Mouse (Mus musculus): Measurements from ENCODE around the gene Hcn2. TPM values are rescaled to one million over a fixed set of nuclear protein-coding genes. Genes with fewer than 3 reads are reported as not detected.
"Not testable (repeated sequence)": the region's sequence is repeated elsewhere in the genome, so short reads cannot be mapped to it uniquely, and the experiment has no call there.

Gene Hcn2
- total RNA-seq, 2 experiments from 2014 or later, result 129 to 142 TPM

DNA sequence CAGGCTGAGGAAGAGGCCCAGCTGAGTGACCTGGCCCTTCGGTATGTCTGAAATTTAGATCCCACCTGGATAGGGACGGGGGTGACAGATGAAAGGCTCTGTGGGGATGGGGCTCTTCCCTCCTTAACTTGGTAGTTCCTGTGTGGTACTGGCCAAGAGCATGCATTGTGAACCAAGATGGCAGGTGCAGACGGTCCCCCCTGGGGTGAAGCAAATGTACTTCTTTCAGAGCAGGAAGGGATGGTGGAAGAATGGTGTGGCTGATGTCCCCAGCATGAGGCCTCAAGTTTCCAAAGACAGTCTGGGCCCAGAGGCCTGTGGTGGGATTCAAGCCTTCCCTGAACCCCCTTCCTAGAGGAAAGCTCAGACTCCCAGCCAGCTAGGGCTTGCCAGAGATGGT, 39.4 kb downstream of the Hcn2 start:
- DNase-seq (ENCODE audit: extremely low spot score in 1 of 2, low spot score in 2 of 2), result no peak
- Histone ChIP-seq H3K27ac (no peak overlapping the region), H3K4me3 (no peak overlapping the region)
- no peak for TF ChIP-seq CTCF (IDR thresholded peaks at IDR 0.05)
- intact Hi-C loops (cut with DNase I), result no loop called here

DNA sequence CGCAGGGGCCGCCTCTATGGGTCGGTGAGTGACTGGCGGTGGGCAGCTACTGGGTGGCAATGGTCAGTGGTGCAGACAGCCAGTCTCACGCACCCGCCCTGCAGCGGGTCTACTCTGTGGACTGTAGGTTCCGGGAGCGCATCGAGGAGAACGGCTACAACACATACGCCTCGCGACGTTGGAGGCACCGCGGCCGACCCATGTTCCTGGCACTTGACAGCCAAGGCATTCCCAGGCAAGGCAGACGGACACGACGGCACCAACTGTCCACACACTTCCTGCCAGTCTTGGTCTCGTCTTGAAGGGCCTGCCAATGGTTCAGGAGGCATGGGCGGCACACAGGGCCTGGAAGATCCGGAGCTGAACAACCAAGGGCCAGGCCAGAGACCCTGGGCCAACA, 40.2 kb downstream of the Hcn2 start:
- no peak for TF ChIP-seq CTCF (IDR thresholded peaks at IDR 0.05)
- DNase-seq (ENCODE audit: extremely low spot score in 1 of 2, low spot score in 2 of 2), result no peak
- no peak overlapping the region for H3K27ac ChIP-seq
- intact Hi-C loops (cut with DNase I), result no loop called here
- H3K4me3 ChIP-seq, result no peak overlapping the region

DNA sequence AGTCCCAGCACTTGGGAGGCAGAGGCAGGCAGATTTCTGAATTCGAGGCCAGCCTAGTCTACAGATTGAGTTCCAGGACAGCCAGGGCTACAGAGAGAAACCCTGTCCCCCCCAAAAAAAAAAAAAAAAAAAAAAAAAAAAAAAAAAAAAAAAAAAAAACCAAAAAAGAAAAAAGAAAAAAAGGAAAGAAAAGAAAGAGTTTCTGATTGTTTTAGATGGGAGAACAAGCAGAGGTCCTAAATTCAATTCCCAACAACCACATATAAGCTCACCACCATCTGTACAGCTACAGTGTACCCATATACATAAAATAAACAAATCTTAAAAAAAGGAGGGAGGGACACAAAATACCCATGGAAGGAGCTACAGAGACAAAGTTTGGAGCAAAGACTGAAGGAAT, 43.2 kb downstream of the Hcn2 start:
- H3K4me3 ChIP-seq; H3K27ac ChIP-seq; intact Hi-C loops (cut with DNase I); DNase-seq (ENCODE audit: extremely low spot score in 1 of 2, low spot score in 2 of 2): not testable (repeated sequence)

DNA sequence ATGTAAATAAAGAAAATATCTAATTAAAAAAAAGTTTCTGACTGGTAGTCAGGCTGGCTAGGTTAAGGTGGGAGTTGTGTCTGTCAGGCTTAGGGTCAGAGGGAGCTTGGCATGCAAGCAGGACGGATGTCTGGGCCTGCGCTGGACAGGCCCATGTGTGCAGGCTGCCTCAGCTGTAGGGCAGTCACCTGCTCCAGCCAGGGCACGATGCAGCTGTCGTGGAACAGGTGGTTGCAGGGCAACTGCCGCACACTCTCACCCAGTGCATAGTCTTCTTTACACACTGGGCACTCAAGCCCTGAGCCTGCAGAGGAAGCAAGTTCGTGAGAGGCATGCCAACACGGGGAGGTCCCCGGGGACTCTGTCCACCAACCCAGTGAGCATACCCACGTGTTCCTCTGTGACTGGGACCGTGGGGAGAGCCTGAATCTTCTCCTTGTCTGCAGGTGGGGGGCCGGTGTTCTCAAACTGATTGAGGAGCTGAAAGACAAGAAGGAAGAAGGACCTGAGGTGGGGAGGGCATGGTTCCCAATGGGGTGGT, 44.2 kb downstream of the Hcn2 start:
- Histone ChIP-seq H3K27ac (no peak overlapping the region), H3K4me3 (no peak overlapping the region)
- intact Hi-C loops (cut with DNase I), result no loop called here
- DNase-seq (ENCODE audit: extremely low spot score in 1 of 2, low spot score in 2 of 2), result no peak
- TF ChIP-seq CTCF (IDR thresholded peaks at IDR 0.05), result no peak

DNA sequence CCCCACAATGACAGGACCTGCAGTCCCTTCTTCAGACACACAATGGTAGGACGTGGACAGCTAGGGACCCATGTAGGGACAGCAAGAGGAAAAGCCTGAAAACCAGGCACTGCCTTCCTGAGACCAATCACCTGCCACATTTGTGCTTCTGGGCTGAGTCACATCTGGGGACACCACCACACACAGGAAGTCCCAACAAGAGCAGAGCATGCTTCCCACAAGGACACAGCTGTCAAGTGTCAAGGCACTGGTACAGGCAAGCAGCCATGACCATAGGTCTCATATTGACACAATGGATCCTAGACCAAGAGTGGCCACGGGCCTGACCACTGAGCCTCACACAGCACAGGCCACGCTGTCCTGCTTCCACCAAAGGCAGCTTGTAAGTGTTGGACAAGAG, 46.4 kb downstream of the Hcn2 start:
- no peak for DNase-seq (ENCODE audit: extremely low spot score in 1 of 2, low spot score in 2 of 2)
- intact Hi-C loops (cut with DNase I), result no loop called here
- no peak overlapping the region for H3K4me3 ChIP-seq
- H3K27ac ChIP-seq, result no peak overlapping the region
- TF ChIP-seq CTCF (IDR thresholded peaks at IDR 0.05), result no peak

DNA sequence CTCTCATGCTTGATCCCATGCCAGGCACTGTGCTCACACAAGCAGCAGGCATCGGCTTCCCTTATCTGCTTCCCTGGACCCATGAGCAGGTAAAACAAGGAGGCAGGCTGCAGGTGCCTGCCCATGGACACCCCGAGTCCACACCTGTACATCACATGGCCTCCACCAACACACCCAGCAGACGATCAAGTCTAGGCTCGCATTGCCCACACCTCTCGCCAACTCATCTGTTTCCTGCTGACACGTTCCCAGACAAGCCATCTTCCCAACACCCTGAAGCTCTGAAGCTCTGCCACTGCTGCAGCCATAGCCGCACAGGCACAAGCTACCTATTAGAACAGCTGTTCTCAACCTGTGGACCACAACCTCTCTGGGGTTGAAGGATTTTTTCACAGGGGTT, 47.8 kb downstream of the Hcn2 start:
- Histone ChIP-seq H3K4me3 (peak overlapping the region; percentile 16; the same call in 1 of the 2 replicates), H3K27ac (no peak overlapping the region)
- no peak for TF ChIP-seq CTCF (IDR thresholded peaks at IDR 0.05)
- intact Hi-C loops (cut with DNase I), result no loop called here
- DNase-seq (ENCODE audit: extremely low spot score in 1 of 2, low spot score in 2 of 2), result no peak

DNA sequence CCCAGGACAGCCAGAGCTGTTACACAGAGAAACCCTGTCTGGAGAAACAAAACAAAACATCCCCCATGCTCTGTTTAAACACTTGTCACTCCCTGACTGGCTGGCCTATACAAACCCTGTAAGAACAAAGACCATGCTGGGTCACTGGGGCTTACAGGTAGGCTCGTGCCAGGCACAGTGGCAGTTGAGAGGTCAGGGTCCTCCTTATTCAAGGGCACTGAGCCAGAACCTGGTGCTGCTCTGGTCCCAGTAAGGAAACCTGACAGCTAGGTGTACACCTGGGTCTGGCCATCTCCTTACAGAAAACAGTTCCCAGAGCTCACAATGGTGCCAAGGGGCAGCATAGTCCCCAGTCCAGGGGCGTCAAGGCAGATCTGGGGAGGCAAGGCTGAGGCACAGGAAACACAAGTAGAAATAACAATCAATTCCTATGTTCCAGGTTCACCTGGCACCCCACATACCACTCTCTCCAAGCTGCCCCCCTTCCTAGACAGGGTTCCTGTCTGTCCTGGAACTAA, 48.9 kb downstream of the Hcn2 start:
- intact Hi-C loops (cut with DNase I), result no loop called here

DNA sequence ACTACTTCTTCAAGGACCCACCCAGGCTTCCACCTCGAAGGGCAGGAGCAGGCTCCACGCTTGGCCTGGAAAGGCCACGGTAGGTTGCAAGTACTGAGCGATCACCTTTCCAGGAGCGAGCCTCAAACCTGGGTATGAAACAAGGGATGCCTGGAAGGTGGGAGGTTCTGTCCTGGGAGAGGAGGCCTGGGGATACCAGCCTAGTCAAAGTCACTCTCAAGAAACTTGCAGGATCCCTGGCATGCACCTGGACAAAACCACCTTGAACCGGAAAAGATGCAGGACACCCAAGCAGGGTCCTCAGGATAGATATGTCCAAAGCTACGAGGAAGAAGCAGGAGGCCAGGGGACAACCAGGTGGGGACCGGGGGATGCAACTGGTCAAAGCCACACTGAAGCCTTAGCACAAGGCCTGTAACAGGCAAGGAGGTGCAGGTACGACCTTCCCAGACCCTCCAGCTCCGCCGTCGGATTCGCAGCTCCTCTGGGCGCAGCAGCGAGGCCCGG, 49.6 kb downstream of the Hcn2 start:
- Histone ChIP-seq H3K27ac (peak overlapping the region; percentile 95), H3K4me3 (peak overlapping the region; percentile 96)
- no peak for DNase-seq (ENCODE audit: extremely low spot score in 1 of 2, low spot score in 2 of 2)
- no peak for TF ChIP-seq CTCF (IDR thresholded peaks at IDR 0.05)
- intact Hi-C loops (cut with DNase I), result loop anchor here (2.0 kb wide), 1 partner anchor 61 kb away; the partner anchor contains the start of gene Bsg

More for the DNA sequence above, 48.9 kb downstream of the Hcn2 start:
- TF ChIP-seq CTCF (IDR thresholded peaks at IDR 0.05), result no peak
- DNase-seq (ENCODE audit: extremely low spot score in 1 of 2, low spot score in 2 of 2), result no peak
- Histone ChIP-seq H3K27ac (no peak overlapping the region), H3K4me3 (peak overlapping the region; percentile 96)

DNA sequence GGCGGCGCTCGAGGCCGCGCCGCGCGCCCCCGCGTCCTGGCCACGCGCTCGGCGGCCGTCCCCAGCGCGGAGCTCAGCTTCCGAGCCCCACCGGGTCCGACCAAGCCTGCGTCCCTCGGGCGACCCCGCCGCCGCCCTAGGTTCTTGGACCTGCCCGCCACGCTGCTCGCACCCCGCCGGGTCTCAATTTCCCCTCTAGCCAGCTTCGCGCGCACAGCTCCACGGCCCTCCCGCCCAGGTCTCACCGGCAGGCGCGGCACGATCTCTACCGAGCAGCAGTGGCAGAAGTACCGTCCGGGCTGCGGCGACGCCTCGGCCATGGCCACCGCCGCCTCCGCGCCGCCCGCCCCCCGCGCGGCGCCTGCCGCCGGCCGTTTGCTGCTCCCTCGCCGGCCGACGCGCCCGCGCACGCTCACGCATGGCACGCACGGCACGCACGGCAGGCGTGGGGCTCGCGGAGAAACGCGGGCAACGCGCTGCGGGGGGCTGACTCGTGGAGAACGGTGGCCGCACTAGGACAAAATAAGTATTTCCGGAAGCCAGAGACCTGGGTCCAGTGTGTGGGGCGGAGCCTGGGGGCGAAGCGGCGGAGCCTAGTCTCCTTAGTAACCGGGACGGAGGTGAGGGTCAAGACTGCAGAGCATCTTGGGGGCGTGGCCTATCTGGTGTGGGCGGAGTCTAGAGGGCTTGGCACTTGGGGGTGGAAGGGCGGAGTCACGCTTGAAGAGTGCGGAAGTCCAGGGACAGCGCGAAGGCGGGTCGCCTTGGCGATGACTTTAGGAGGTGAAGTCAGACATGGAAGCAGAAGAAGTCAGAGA, 50.3 kb downstream of the Hcn2 start, which contains the start of gene Rnf126:
Gene Rnf126, minus strand, starts transcription at position 445 of the 818 bp plus-strand sequence.
- H3K4me3 ChIP-seq, result peak within 1 kb of the TSS; percentile 96
- H3K27ac ChIP-seq, result peak within 1 kb of the TSS; percentile 97
- intact Hi-C loops (cut with DNase I), result loop anchor here (1.0 to 2.0 kb wide), 2 partner anchors 14 to 62 kb away; partner anchors contain the start of gene Bsg
- DNase-seq (ENCODE audit: extremely low spot score in 1 of 2, low spot score in 2 of 2), result peak; percentile 98 to 100
- no peak for TF ChIP-seq CTCF (IDR thresholded peaks at IDR 0.05)

DNA sequence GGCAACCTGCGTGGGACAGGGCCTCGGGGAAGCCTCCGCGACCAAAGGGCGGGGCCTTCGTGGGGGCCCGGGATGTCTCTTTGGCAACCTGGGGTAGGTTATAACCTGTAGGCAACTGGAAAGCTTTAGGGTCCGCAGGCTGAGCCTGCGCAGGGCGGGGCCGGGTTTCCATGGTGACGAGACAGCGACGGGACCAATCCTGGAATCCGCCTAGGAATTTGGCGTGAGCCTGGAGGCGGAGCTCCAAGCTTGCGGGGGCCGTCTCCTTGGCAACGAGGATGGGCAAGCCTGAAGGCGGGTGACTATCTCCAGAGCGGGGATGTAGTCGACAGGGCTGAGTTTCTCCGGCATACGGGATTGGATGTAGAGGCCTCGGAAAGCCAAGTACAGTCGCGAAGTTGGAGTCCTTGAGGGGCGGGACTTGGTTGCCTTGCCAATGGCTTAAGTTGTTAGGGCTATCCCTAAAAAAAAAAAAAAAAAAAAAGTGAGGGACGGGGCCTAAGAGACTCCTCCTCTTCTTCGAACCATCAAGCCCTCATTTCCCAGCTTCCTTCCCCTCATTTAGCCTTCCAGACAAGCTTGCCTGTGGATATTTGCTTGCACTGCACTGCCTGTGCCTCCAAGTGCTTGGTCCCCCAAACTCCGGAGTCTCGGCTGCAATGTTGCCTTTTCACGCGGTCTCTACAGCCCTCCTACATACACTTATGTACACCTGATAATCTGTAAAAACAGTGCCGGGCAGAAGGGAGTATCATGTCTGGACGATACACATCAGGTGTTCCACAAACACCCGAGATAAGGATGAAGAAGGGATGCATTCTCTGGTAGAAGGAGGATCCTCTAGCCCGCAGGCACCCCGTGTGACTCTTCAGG, 51.2 kb downstream of the Hcn2 start:
- Histone ChIP-seq H3K4me3 (peak overlapping the region; percentile 96), H3K27ac (peak overlapping the region; percentile 97)
- TF ChIP-seq CTCF (IDR thresholded peaks at IDR 0.05), result no peak
- DNase-seq (ENCODE audit: extremely low spot score in 1 of 2, low spot score in 2 of 2), result peak; percentile 94 to 95
- intact Hi-C loops (cut with DNase I), result loop anchor here (1.0 to 2.0 kb wide), 3 partner anchors 13 to 63 kb away; partner anchors contain the start of gene Bsg

DNA sequence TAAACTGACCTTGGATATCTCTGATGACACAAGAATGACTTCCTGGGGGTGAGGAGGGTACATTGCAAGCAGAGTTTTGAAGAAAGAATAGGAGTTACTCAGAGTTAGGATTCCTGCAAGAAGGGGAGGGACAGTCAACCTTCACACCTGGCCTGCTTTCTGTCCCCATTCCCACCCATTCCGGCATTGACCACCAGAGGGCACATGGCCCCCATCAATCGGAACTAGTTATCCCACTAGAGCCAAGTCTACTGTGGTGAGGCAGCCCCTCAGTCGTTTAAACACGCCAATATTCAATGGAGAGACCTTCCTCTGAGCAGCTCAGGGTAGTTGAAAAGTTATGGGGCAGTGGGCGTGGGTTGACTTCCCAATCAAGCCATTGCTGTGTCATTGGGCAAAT, 52.0 kb downstream of the Hcn2 start:
- intact Hi-C loops (cut with DNase I), result loop anchor here (1.0 kb wide), 1 partner anchor 44 kb away; no protein-coding TSS in a partner anchor
- peak; percentile 71 to 77 for DNase-seq (ENCODE audit: extremely low spot score in 1 of 2, low spot score in 2 of 2)
- peak; percentile 81 for TF ChIP-seq CTCF (IDR thresholded peaks at IDR 0.05)
- H3K27ac ChIP-seq, result peak overlapping the region; percentile 84
- H3K4me3 ChIP-seq, result peak overlapping the region; percentile 96
